Mouse (Mus musculus) heart, embryonic 13.5 days (tissue): ENCODE results near the gene S100a3. TPM values are rescaled to one million over a fixed set of nuclear protein-coding genes. Genes with fewer than 3 reads are reported as not detected.

Experiments
- ATAC-seq: fragments of 200-750 bp; cut with Nextera tagmentation; 2 replicates; pipeline ENCODE4 v1.8.0; 2017; ENCODE audit warnings: moderate TSS enrichment; ENCODE audit not compliant: insufficient number of reproducible peaks, low FRiP score, low TSS enrichment; ENCODE audit errors: extremely low read depth
- H3K27ac ChIP-seq: fragments of 300-500 bp; sonication (generic); replicated peaks from 2 replicates; pipeline ENCODE4 v1.5.1; 2015; ENCODE audit warnings: moderate library complexity, mild to moderate bottlenecking, inconsistent platforms
- H3K27me3 ChIP-seq: fragments of 300-500 bp; sonication (generic); replicated peaks from 2 replicates; pipeline ENCODE4 v1.6.1; 2015; ENCODE audit warnings: mild to moderate bottlenecking, inconsistent platforms
- H3K36me3 ChIP-seq: fragments of 300-500 bp; sonication (generic); 2 replicates; pipeline ENCODE4 v1.6.1; 2015; ENCODE audit warnings: mild to moderate bottlenecking, inconsistent platforms
- H3K4me1 ChIP-seq: fragments of 300-500 bp; sonication (generic); 2 replicates; pipeline ENCODE4 v1.6.1; 2015; ENCODE audit warnings: inconsistent platforms
- H3K4me2 ChIP-seq: fragments of 300-500 bp; sonication (generic); 2 replicates; pipeline ENCODE4 v1.6.1; 2015; ENCODE audit warnings: inconsistent platforms, mild to moderate bottlenecking, moderate library complexity
- H3K4me3 ChIP-seq: fragments of 300-500 bp; sonication (generic); 2 replicates; pipeline ENCODE4 v1.5.1; 2015; ENCODE audit warnings: moderate library complexity, mild to moderate bottlenecking, inconsistent platforms
- H3K9ac ChIP-seq: fragments of 300-500 bp; sonication (generic); 2 replicates; pipeline ENCODE4 v1.6.1; 2015; ENCODE audit warnings: inconsistent platforms, mild to moderate bottlenecking, moderate library complexity
- H3K9me3 ChIP-seq: fragments of 300-500 bp; sonication (generic); 2 replicates; pipeline ENCODE4 v1.6.1; 2016; ENCODE audit warnings: inconsistent platforms
- WGBS: fragments of 180-500 bp; shearing (Covaris S2); methylation state at CpG from one replicate; pipeline ENCODE4 v1.1.7; 2015; ENCODE audit warnings: mixed read lengths; 5-methylcytosine and 5-hydroxymethylcytosine counted together
- polyA plus RNA-seq: library from polyadenylated mRNA; unstranded; fragments of >200 nt; fragmentation: Nextera tagmentation; extraction: Ambion mirVana; gene quantifications from 2 replicates; pipeline ENCODE4 v1.2.1, GENCODE M21; 2015

Gene S100a3
- polyA plus RNA-seq, 1 experiment from 2014 or later, result 0.27 TPM

DNA sequence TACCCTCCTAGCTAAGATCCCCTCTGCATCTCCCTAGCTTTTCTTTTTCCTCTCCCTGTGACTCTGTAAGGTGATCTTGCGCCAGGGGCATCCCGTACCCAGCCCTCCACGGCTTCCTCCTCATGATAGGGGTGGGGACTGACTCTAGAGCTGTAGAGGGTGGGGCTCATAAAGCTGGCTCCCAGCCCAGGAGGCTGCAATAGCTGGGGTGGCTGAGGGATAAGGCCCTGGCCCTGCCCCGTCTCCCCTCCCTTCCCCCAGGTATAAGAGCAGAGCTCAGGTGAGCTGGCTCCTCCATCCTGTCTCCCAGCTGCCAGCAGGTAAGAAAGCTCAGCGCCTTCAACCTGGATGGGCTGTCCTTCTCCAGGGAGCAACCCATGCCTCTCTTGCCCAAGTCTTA lies 33.8 kb upstream of the S100a3 start, which contains the start of gene S100a14:
Gene S100a14, plus strand, starts transcription at position 277 of the 400 bp plus-strand sequence.
- no peak within 1 kb of the TSS for H3K9ac ChIP-seq
- H3K27ac ChIP-seq, result no peak within 1 kb of the TSS
- ATAC-seq, result no peak
- H3K36me3 ChIP-seq, result peaks cover 5% of the 10 kb centered on the region
- no peak within 1 kb of the TSS for H3K4me3 ChIP-seq
- 0 out of 2 replicates have a peak, but pooled peaks cover 5% of the 10 kb centered on the region for H3K9me3 ChIP-seq
- no peaks in the 10 kb centered on the region for H3K27me3 ChIP-seq
- peaks cover 6% of the 10 kb centered on the region; the same call in 1 of the 2 replicates for H3K4me1 ChIP-seq
- no peak within 1 kb of the TSS for H3K4me2 ChIP-seq
- WGBS, result 32% methylated on average over 5 of the region's 5 CpGs

GRCm38 (mm10) chr3:90527291-90527873 lies 33.0 kb upstream of the S100a3 start:
- H3K4me2 ChIP-seq, result no peak overlapping the region
- peaks cover 6% of the 10 kb centered on the region; the same call in 1 of the 2 replicates for H3K4me1 ChIP-seq
- no peak overlapping the region for H3K4me3 ChIP-seq
- H3K9me3 ChIP-seq, result 0 out of 2 replicates have a peak, but pooled peaks cover 5% of the 10 kb centered on the region
- no peaks in the 10 kb centered on the region for H3K27me3 ChIP-seq
- no peak for ATAC-seq
- no peak overlapping the region for H3K27ac ChIP-seq
- 80% methylated on average over 7 of the region's 7 CpGs for WGBS
- H3K36me3 ChIP-seq, result peaks cover 5% of the 10 kb centered on the region
- no peak overlapping the region for H3K9ac ChIP-seq

DNA sequence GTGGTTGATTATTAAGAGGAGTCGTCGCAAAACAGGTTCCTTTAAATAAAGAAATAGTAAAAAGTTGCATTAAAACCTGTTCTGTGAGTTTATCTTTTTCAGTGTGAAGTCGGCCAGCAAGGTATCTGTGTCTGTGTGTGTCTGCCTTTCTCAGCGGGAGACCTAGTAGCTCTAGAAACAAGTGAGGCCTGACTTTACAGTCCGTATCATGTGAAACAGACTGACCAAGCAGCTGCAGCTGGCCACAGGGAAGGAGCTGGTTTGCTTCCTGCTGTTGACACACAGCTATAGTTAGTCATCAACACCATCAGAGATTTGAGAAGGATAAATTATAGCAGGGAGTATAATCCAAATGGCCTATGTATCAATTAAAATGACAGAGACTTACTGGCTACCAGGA lies 28.7 kb upstream of the S100a3 start:
- ATAC-seq, result no peak
- Histone ChIP-seq H3K4me1 (peaks cover under 1% of the 10 kb centered on the region; the same call in 1 of the 2 replicates), H3K36me3 (no peaks in the 10 kb centered on the region), H3K9ac (no peak overlapping the region), H3K4me2 (no peak overlapping the region), H3K9me3 (no peaks in the 10 kb centered on the region), H3K4me3 (no peak overlapping the region), H3K27me3 (no peaks in the 10 kb centered on the region), H3K27ac (no peak overlapping the region)
- 69% methylated on average over 5 of the region's 5 CpGs for WGBS

- Histone ChIP-seq H3K4me1 (peaks cover 7% of the 10 kb centered on the region), H3K27me3 (0 out of 2 replicates have a peak, but pooled peaks cover 6% of the 10 kb centered on the region), H3K9ac (no peak overlapping the region), H3K4me3 (no peak overlapping the region), H3K27ac (no peak overlapping the region), H3K9me3 (no peaks in the 10 kb centered on the region), H3K36me3 (no peaks in the 10 kb centered on the region), H3K4me2 (no peak overlapping the region)
- no peak for ATAC-seq
- WGBS, result 55% methylated on average over 1 of the region's 1 CpGs
Observed at GRCm38 (mm10) chr3:90535446-90535845, 24.9 kb upstream of the S100a3 start.

DNA sequence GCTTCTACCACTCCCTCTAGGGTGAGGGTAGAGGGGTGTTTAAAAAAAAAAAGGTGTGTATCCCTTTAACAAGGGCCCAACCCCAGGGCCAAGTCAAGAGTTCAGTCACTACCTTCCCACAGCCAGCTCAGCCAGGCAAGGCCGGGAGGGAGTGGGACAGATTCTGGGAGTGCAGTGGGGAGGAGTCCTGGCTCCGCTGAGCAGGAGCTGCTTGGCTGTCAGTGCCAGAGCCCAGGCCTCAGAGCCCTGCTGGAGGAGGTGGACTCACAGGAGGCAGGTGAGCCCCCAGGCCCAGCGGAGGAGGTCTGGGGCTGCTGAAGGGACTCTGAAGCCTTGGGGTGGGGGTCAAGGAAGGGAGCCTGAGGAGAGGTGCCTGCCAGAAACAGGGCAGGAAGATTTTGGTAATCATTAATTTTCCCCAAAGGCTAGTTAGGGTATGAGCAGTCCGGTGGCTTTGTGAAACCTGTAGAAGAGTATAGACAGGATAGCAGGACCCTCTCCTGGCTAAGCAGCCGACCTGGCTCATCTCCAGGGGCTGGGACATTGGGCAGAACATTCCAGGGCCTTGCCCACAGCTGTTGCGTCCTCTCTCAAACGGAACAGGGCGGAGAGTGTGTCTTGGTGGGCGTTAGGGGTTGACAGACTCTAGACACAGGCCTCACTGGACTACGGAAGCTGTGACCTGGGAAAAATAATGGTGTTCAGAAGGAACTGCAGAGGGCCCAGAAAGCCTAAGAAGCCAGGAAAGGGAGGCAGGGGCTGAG lies 23.1 kb upstream of the S100a3 start, which contains the start of gene S100a16:
Gene S100a16, plus strand, starts transcription at position 114 of the 764 bp plus-strand sequence.
- H3K4me2 ChIP-seq, result peak within 1 kb of the TSS; percentile 12
- peak within 1 kb of the TSS; percentile 50 for H3K9ac ChIP-seq
- 42% methylated on average over 10 of the region's 10 CpGs for WGBS
- ATAC-seq, result no peak
- peaks cover 12% of the 10 kb centered on the region for H3K4me1 ChIP-seq
- H3K27ac ChIP-seq, result no peak within 1 kb of the TSS
- no peaks in the 10 kb centered on the region for H3K9me3 ChIP-seq
- H3K4me3 ChIP-seq, result peak within 1 kb of the TSS; percentile 22
- no peaks in the 10 kb centered on the region for H3K36me3 ChIP-seq
- 0 out of 2 replicates have a peak, but pooled peaks cover 6% of the 10 kb centered on the region for H3K27me3 ChIP-seq

DNA sequence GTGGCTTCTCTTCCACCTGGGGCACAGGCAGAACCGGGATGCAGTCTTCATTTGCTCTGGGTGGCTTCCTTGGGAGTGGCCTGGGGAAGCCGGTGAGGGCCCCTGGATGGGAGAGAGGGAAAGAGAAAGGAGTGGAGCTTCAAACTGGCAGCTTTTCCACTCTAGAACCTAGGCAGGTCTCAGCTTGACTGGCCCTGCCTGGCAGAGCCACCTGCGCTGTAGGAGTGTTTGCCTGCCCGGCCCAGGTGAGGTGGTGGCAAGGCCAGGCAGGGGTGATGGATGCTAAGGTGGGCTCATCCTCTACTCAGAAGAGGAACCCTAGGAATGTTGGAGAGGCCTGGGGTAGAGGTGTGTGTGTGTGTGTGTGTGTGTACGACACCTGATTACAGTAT lies 22.5 kb upstream of the S100a3 start:
- 69% methylated on average over 5 of the region's 5 CpGs for WGBS
- H3K4me2 ChIP-seq, result peak overlapping the region; percentile 12
- H3K9me3 ChIP-seq, result no peaks in the 10 kb centered on the region
- H3K27ac ChIP-seq, result no peak overlapping the region
- ATAC-seq, result no peak
- no peaks in the 10 kb centered on the region for H3K36me3 ChIP-seq
- H3K4me1 ChIP-seq, result peaks cover 15% of the 10 kb centered on the region
- H3K9ac ChIP-seq, result peak overlapping the region; percentile 25; the same call in 1 of the 2 replicates
- H3K27me3 ChIP-seq, result 0 out of 2 replicates have a peak, but pooled peaks cover 6% of the 10 kb centered on the region
- peak overlapping the region; percentile 22 for H3K4me3 ChIP-seq

DNA sequence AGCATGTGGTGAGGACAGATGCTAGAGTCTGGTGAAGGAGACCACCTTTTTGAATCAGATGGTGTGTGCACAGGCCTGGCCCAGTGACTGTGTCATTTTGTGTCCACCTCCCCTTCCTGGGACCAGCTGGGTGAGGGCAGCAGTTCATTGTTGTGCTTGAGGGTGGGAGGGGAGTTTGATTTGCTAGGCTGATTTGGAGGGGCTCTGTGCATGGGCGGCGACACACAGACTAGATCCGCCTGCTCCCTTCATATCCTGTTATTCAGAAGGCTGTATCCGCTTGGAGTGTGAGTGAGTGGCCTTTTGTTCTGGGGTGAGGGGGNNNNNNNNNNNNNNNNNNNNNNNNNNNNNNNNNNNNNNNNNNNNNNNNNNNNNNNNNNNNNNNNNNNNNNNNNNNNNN lies 19.5 kb upstream of the S100a3 start:
- Histone ChIP-seq H3K36me3 (no peaks in the 10 kb centered on the region), H3K27me3 (0 out of 2 replicates have a peak, but pooled peaks cover 6% of the 10 kb centered on the region), H3K4me3 (peak overlapping the region; percentile 13), H3K27ac (peak overlapping the region; percentile 30), H3K4me2 (peak overlapping the region; percentile 39), H3K9ac (peak overlapping the region; percentile 65; the same call in 1 of the 2 replicates), H3K4me1 (peaks cover 15% of the 10 kb centered on the region), H3K9me3 (no peaks in the 10 kb centered on the region)
- WGBS, result 70% methylated on average over 4 of the region's 4 CpGs
- no peak for ATAC-seq

DNA sequence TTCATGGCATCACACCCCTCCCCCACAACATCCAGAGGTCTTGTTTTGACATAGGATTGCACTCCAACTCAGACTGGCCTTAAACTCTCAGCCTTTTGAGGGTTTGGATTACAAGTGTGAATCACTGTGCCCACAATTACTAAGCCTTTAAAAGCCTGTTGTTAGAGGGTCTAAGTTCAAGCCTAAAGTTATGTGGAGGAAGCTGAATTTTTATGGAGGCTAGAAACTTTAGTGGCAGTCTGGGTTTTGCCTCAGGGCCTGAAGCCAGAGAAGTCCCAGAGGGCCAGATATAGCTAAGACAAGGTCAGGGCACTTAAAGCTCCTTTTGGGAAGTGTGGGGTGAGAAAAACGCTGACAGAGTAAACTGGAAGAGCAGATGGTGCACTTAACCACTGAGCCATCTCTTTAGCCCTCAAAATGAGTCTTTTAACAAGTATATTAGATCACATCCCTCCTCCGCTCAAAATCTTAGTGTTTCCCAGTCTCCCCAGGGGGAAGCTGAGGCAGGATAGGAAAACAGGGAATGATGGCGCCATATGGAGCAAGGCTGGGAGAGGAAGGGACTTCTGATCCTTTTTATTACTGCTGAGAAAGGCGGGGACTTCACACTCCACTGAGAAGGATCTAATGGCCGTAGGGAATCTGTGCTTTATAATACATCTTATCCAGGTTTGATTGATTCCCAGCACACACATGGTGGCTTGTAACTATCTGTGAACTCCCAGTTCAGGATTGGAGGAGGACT lies 10.5 kb upstream of the S100a3 start:
- Histone ChIP-seq H3K36me3 (no peaks in the 10 kb centered on the region), H3K27ac (no peak overlapping the region), H3K4me3 (no peak overlapping the region), H3K4me2 (no peak overlapping the region), H3K4me1 (peaks cover 7% of the 10 kb centered on the region; the same call in 1 of the 2 replicates), H3K9me3 (no peaks in the 10 kb centered on the region), H3K27me3 (no peaks in the 10 kb centered on the region), H3K9ac (no peak overlapping the region)
- ATAC-seq, result no peak
- 55% methylated on average over 5 of the region's 5 CpGs for WGBS

- Histone ChIP-seq H3K4me2 (no peak overlapping the region), H3K9me3 (no peaks in the 10 kb centered on the region), H3K9ac (no peak overlapping the region), H3K27ac (no peak overlapping the region), H3K27me3 (no peaks in the 10 kb centered on the region), H3K4me3 (no peak overlapping the region), H3K36me3 (no peaks in the 10 kb centered on the region), H3K4me1 (peaks cover 7% of the 10 kb centered on the region; the same call in 1 of the 2 replicates)
- no peak for ATAC-seq
- WGBS, result 86% methylated on average over 2 of the region's 2 CpGs
Observed at GRCm38 (mm10) chr3:90550421-90550790, 10.0 kb upstream of the S100a3 start.

DNA sequence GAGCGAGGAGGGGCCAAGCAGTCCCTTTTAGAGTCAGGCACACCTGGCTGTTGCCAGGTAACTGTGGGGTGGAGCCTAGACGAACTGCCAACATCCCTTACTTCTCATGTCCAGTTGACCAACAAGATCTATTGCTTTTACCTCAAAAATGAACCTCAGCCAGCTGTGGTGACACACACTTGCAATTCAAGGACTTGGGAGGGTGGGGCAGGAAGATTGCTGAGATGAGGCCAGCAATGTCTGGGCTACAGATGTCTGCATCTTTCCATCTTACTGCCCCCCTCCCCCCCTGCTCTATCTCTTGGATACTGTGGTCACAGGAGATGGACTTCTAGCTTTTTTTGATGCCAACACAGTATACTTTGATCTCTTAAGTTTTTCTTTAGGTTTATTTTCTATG lies 8.1 kb upstream of the S100a3 start:
- Histone ChIP-seq H3K4me2 (no peak overlapping the region), H3K4me3 (no peak overlapping the region), H3K36me3 (no peaks in the 10 kb centered on the region), H3K27me3 (no peaks in the 10 kb centered on the region), H3K9me3 (no peaks in the 10 kb centered on the region), H3K9ac (no peak overlapping the region), H3K4me1 (peaks cover 7% of the 10 kb centered on the region; the same call in 1 of the 2 replicates), H3K27ac (no peak overlapping the region)
- ATAC-seq, result no peak
- 91% methylated on average over 2 of the region's 2 CpGs for WGBS

GRCm38 (mm10) chr3:90555954-90556353 lies 4.4 kb upstream of the S100a3 start:
- Histone ChIP-seq H3K9ac (no peak overlapping the region), H3K9me3 (no peaks in the 10 kb centered on the region), H3K4me2 (no peak overlapping the region), H3K36me3 (no peaks in the 10 kb centered on the region), H3K27ac (no peak overlapping the region), H3K27me3 (no peaks in the 10 kb centered on the region), H3K4me3 (no peak overlapping the region), H3K4me1 (no peaks in the 10 kb centered on the region)
- no peak for ATAC-seq
- 64% methylated on average over 5 of the region's 5 CpGs for WGBS
